26 mouse cellular contexts compared by ENCODE assay signal in the genomic region with DNA sequence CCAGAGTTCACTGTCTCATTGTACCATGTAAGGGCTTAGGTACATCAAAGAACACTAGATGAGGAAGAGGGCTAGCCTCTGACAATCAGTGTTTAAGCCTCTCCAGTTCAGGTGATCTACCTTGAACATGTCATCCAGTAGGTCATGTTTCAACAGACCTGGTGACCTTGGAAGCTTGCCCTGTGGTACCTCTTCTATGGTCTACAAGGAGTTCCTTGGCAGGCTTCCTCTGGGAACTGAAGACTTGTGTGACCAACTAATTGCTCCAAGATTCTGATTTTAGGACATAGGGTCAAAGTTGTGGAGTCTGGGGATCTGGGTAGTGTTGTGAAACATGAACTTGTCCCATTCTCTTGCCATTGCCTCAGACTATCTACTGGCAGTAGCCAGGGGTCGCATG.
DNase-seq lines count a peak whose midpoint lies in the region.
"Had no signal": no experiment of that assay in that cellular context is flagged by ENCODE, and none has a peak within 500 bp of the region (broad histone marks: within the 10 kb centered on the region; RNA-seq: fewer than 3 reads in every experiment).

No protein-coding gene starts in this region.

- no peaks in the 10 kb centered on the region for H3K9me3 ChIP-seq in heart, embryonic 10.5 days
- H3K9me3 ChIP-seq: embryonic facial prominence, embryonic 13.5 days; forebrain, embryonic 10.5 days; forebrain, embryonic 15.5 days; heart, embryonic 13.5 days; liver, embryonic 15.5 days; midbrain, embryonic 13.5 days; neural tube, embryonic 13.5 days had no signal

- no peak overlapping the region for H3K4me3 ChIP-seq in heart, embryonic 10.5 days
- H3K4me3 ChIP-seq: embryonic facial prominence, embryonic 13.5 days; forebrain, embryonic 10.5 days; forebrain, embryonic 15.5 days; heart, embryonic 13.5 days; liver, embryonic 15.5 days; midbrain, embryonic 13.5 days; neural tube, embryonic 13.5 days had no signal

- no peaks in the 10 kb centered on the region for H3K27me3 ChIP-seq in heart, embryonic 10.5 days (ENCODE audit: insufficient read depth, poor library complexity, severe bottlenecking)
- H3K27me3 ChIP-seq: embryonic facial prominence, embryonic 13.5 days; forebrain, embryonic 15.5 days; heart, embryonic 13.5 days; liver, embryonic 15.5 days; midbrain, embryonic 13.5 days; neural tube, embryonic 13.5 days had no signal

- peak; percentile 46 for DNase-seq in heart, embryonic 10.5 days (ENCODE audit: low spot score)
- no peak for DNase-seq in heart, adult 9 months (ENCODE audit: low spot score in 2 of 2)
- peak; percentile 64 to 65 for DNase-seq in kidney, postnatal 36 days
- no peak for DNase-seq in kidney, postnatal 10 days
- peak; percentile 32 for DNase-seq in lung, postnatal 25 days (ENCODE audit: low spot score)
- no peak for DNase-seq in lung, postnatal 4 days
- DNase-seq in skeletal muscle tissue, adult 2 months (ENCODE audit: low read depth, low spot score) = peak; percentile 26
- no peak for DNase-seq in gastrocnemius, postnatal 4 days (ENCODE audit: low spot score in 2 of 2)
- DNase-seq: adrenal gland, adult 8-10 months; B cell, adult 2 months; cerebellum, adult 18-20 months; cerebellum, postnatal 10 days; gastrocnemius, postnatal 25 days; heart, postnatal 10 days; layer of hippocampus, postnatal 36 days; left cerebral cortex, postnatal 4 days; right cerebral cortex, postnatal 4 days had no signal

- H3K36me3 ChIP-seq in heart, embryonic 10.5 days = no peaks in the 10 kb centered on the region
- H3K36me3 ChIP-seq: embryonic facial prominence, embryonic 13.5 days; forebrain, embryonic 10.5 days; forebrain, embryonic 15.5 days; heart, embryonic 13.5 days; liver, embryonic 15.5 days; midbrain, embryonic 13.5 days; neural tube, embryonic 13.5 days had no signal

- WGBS in heart, embryonic 10.5 days = 71% methylated on average over 1 of the region's 1 CpGs

- H3K4me1 ChIP-seq in heart, embryonic 10.5 days = no peaks in the 10 kb centered on the region
- H3K4me1 ChIP-seq: embryonic facial prominence, embryonic 13.5 days; forebrain, embryonic 10.5 days; forebrain, embryonic 15.5 days; heart, embryonic 13.5 days; liver, embryonic 15.5 days; midbrain, embryonic 13.5 days; neural tube, embryonic 13.5 days had no signal

- H3K27ac ChIP-seq in heart, embryonic 10.5 days = no peak overlapping the region
- H3K27ac ChIP-seq: embryonic facial prominence, embryonic 13.5 days; forebrain, embryonic 10.5 days; forebrain, embryonic 15.5 days; heart, embryonic 13.5 days; hindbrain, embryonic 14.5 days; liver, embryonic 15.5 days; macrophage; midbrain, embryonic 13.5 days; neural tube, embryonic 13.5 days had no signal

Comparison
In these comparisons a context has a peak if more than half of its experiments do, and no peak if none do; other contexts are left out.
1. DNase-seq: peak in heart, embryonic 10.5 days (single experiment), kidney, postnatal 36 days (2 of 2), lung, postnatal 25 days (single experiment) and skeletal muscle tissue, adult 2 months (single experiment); none in heart, adult 9 months (0 of 2), kidney, postnatal 10 days (single experiment), lung, postnatal 4 days (0 of 2) and gastrocnemius, postnatal 4 days (0 of 2).